Mouse (Mus musculus) thymus, adult 2 months (tissue): ENCODE results near the gene Stk16. TPM values are rescaled to one million over a fixed set of nuclear protein-coding genes. Genes with fewer than 3 reads are reported as not detected.

Experiments used
- DNase-seq: peaks from one replicate; pipeline ENCODE4 v3.0.0; 2021
- H3K27ac ChIP-seq: fragments of 200-500 bp; 2 replicates; pipeline ENCODE4 v1.5.1; 2012; ENCODE audit warnings: low read length, control low read depth; ENCODE audit not compliant: control insufficient read depth, insufficient read depth
- H3K27me3 ChIP-seq: fragments of 200-500 bp; 2 replicates; pipeline ENCODE4 v1.6.1; 2012; ENCODE audit warnings: mild to moderate bottlenecking, low read length, moderate library complexity, mixed read lengths; ENCODE audit not compliant: control insufficient read depth, insufficient read depth
- H3K36me3 ChIP-seq: fragments of 200-500 bp; 2 replicates; pipeline ENCODE4 v1.6.1; 2012; ENCODE audit warnings: mild to moderate bottlenecking, low read length, moderate library complexity; ENCODE audit not compliant: control insufficient read depth, insufficient read depth
- H3K4me1 ChIP-seq: fragments of 200-500 bp; replicated peaks from 2 replicates; pipeline ENCODE4 v1.6.1; 2012; ENCODE audit warnings: low read length; ENCODE audit not compliant: control insufficient read depth, insufficient read depth
- H3K4me3 ChIP-seq: fragments of 200-500 bp; 2 replicates; pipeline ENCODE4 v1.5.1; 2012; ENCODE audit warnings: mild to moderate bottlenecking, low read length, control low read depth, moderate library complexity; ENCODE audit not compliant: control insufficient read depth, insufficient read depth
- CTCF ChIP-seq: fragments of 200-500 bp; IDR thresholded peaks from 2 replicates; pipeline ENCODE4 v1.5.1; 2012; ENCODE audit warnings: mild to moderate bottlenecking, control low read depth, low read length, moderate library complexity, borderline replicate concordance; ENCODE audit not compliant: control insufficient read depth, poor library complexity, insufficient read depth; ENCODE audit errors: extremely low read depth
- POLR2A ChIP-seq: fragments of 200-500 bp; IDR thresholded peaks from 2 replicates; pipeline ENCODE4 v1.6.1; 2012; ENCODE audit warnings: mild to moderate bottlenecking, low read length, control low read depth, moderate library complexity; ENCODE audit not compliant: control insufficient read depth, poor library complexity, insufficient read depth; ENCODE audit errors: extremely low read depth
- WGBS: fragments of 180-500 bp; shearing (Covaris S2); methylation state at CpG from one replicate; pipeline ENCODE4 v1.1.7; 2018; 5-methylcytosine and 5-hydroxymethylcytosine counted together
- polyA plus RNA-seq: library from polyadenylated mRNA; depleted of rRNA; stranded (reverse); fragments of >200 nt; gene quantifications from 2 replicates; pipeline ENCODE4 v1.2.3, GENCODE M21; 2012

The Stk16 gene
- polyA plus RNA-seq, 1 experiment, result 340 TPM

GRCm38 (mm10) chr1:75212542-75212941 lies 1.9 kb downstream of the Stk16 start:
- DNase-seq, result no peak
- Histone ChIP-seq H3K27me3 (no peaks in the 10 kb centered on the region), H3K4me1 (peaks cover 68% of the 10 kb centered on the region), H3K4me3 (no peak overlapping the region), H3K36me3 (peaks cover 15% of the 10 kb centered on the region), H3K27ac (no peak overlapping the region)
- no peak for TF ChIP-seq POLR2A
- 86% methylated on average over 4 of the region's 4 CpGs for WGBS

- TF ChIP-seq CTCF (no peak), POLR2A (no peak)
- Histone ChIP-seq H3K4me1 (peaks cover 73% of the 10 kb centered on the region), H3K27ac (peak overlapping the region; percentile 13; the same call in 1 of the 2 replicates), H3K27me3 (no peaks in the 10 kb centered on the region), H3K36me3 (peaks cover 15% of the 10 kb centered on the region), H3K4me3 (no peak overlapping the region)
- whole genome bisulfite sequencing, result 7% methylated on average over 7 of the region's 7 CpGs
- DNase-seq, result no peak
Observed at GRCm38 (mm10) chr1:75213096-75213495, 2.5 kb downstream of the Stk16 start.

- Histone ChIP-seq H3K4me3 (no peak overlapping the region), H3K36me3 (peaks cover 15% of the 10 kb centered on the region), H3K4me1 (peaks cover 64% of the 10 kb centered on the region), H3K27ac (no peak overlapping the region), H3K27me3 (no peaks in the 10 kb centered on the region)
- no peak for TF ChIP-seq CTCF
- no peak for TF ChIP-seq POLR2A
- no peak for DNase-seq
- 69% methylated on average over 2 of the region's 2 CpGs for WGBS
Observed at GRCm38 (mm10) chr1:75214442-75214841, 3.8 kb downstream of the Stk16 start.

- peaks cover 67% of the 10 kb centered on the region for H3K4me1 ChIP-seq
- TF ChIP-seq POLR2A, result no peak
- no peak for TF ChIP-seq CTCF
- WGBS, result 46% methylated on average over 5 of the region's 5 CpGs
- H3K27ac ChIP-seq, result no peak overlapping the region
- H3K36me3 ChIP-seq, result peaks cover 15% of the 10 kb centered on the region
- no peak for DNase-seq
- no peak overlapping the region for H3K4me3 ChIP-seq
- H3K27me3 ChIP-seq, result no peaks in the 10 kb centered on the region
Observed at GRCm38 (mm10) chr1:75214886-75215285, 4.2 kb downstream of the Stk16 start.

- H3K27ac ChIP-seq, result no peak overlapping the region
- WGBS, result 91% methylated on average over 9 of the region's 9 CpGs
- peaks cover 65% of the 10 kb centered on the region for H3K4me1 ChIP-seq
- TF ChIP-seq POLR2A (no peak), CTCF (no peak)
- H3K27me3 ChIP-seq, result no peaks in the 10 kb centered on the region
- H3K36me3 ChIP-seq, result peaks cover 15% of the 10 kb centered on the region
- no peak for DNase-seq
- H3K4me3 ChIP-seq, result no peak overlapping the region
Observed at GRCm38 (mm10) chr1:75215785-75216184, 5.1 kb downstream of the Stk16 start.

GRCm38 (mm10) chr1:75216797-75217585 lies 6.4 kb downstream of the Stk16 start:
- no peak for TF ChIP-seq POLR2A
- no peak for TF ChIP-seq CTCF
- H3K4me3 ChIP-seq, result peak overlapping the region; percentile 25; the same call in 1 of the 2 replicates
- 45% methylated on average over 13 of the region's 13 CpGs for WGBS
- H3K36me3 ChIP-seq, result peaks cover 15% of the 10 kb centered on the region
- DNase-seq, result no peak
- H3K4me1 ChIP-seq, result peaks cover 61% of the 10 kb centered on the region
- H3K27ac ChIP-seq, result peak overlapping the region; percentile 11; the same call in 1 of the 2 replicates
- H3K27me3 ChIP-seq, result no peaks in the 10 kb centered on the region

- peak overlapping the region; percentile 47; the same call in 1 of the 2 replicates for H3K27ac ChIP-seq
- TF ChIP-seq POLR2A, result no peak
- no peak for TF ChIP-seq CTCF
- H3K36me3 ChIP-seq, result peaks cover 15% of the 10 kb centered on the region
- DNase-seq, result no peak
- H3K4me3 ChIP-seq, result peak overlapping the region; percentile 71
- peaks cover 60% of the 10 kb centered on the region for H3K4me1 ChIP-seq
- H3K27me3 ChIP-seq, result no peaks in the 10 kb centered on the region
- WGBS, result 1% methylated on average over 6 of the region's 6 CpGs
Observed at GRCm38 (mm10) chr1:75217893-75218226, 7.2 kb downstream of the Stk16 start.
